Mouse (Mus musculus): ENCODE measurements at regions not wholly inside any gene's neighbourhood (a gene's known extent, or its start where the extent isn't known, plus 50 kb on each side); places are given as distances from the start of the nearest gene placed in this dataset.

GRCm38 (mm10) chr12:7192591-7192990 lies 784.9 kb upstream of the Apob start:
- no peak overlapping the region for H3K4me2 ChIP-seq
- no peaks in the 10 kb centered on the region for H3K4me1 ChIP-seq (replicated peaks)
- no peaks in the 10 kb centered on the region for H3K9me3 ChIP-seq
- ATAC-seq (ENCODE audit: low FRiP score), result no peak
- H3K27me3 ChIP-seq, result no peaks in the 10 kb centered on the region
- H3K36me3 ChIP-seq, result no peaks in the 10 kb centered on the region
- no peak overlapping the region for H3K9ac ChIP-seq
- no peak overlapping the region for H3K4me3 ChIP-seq
- H3K27ac ChIP-seq, result no peak overlapping the region
- 84% methylated on average over 3 of the region's 3 CpGs for WGBS

GRCm38 (mm10) chr12:7198098-7198497 lies 779.4 kb upstream of the Apob start:
- Histone ChIP-seq H3K27ac (no peak overlapping the region), H3K9ac (no peak overlapping the region), H3K9me3 (no peaks in the 10 kb centered on the region), H3K4me3 (no peak overlapping the region), H3K4me2 (no peak overlapping the region), H3K36me3 (no peaks in the 10 kb centered on the region), H3K27me3 (no peaks in the 10 kb centered on the region), H3K4me1 (replicated peaks) (no peaks in the 10 kb centered on the region)
- ATAC-seq (ENCODE audit: low FRiP score), result no peak

GRCm38 (mm10) chr12:7200879-7201278 lies 776.6 kb upstream of the Apob start:
- Histone ChIP-seq H3K9ac (no peak overlapping the region), H3K9me3 (no peaks in the 10 kb centered on the region), H3K4me2 (no peak overlapping the region), H3K4me3 (no peak overlapping the region), H3K4me1 (replicated peaks) (no peaks in the 10 kb centered on the region), H3K36me3 (no peaks in the 10 kb centered on the region), H3K27me3 (no peaks in the 10 kb centered on the region), H3K27ac (no peak overlapping the region)
- ATAC-seq (ENCODE audit: low FRiP score), result no peak
- 79% methylated on average over 1 of the region's 1 CpGs for WGBS

GRCm38 (mm10) chr12:7215686-7216085 lies 761.8 kb upstream of the Apob start:
- ATAC-seq (ENCODE audit: low FRiP score), result no peak
- H3K4me3 ChIP-seq, result no peak overlapping the region
- no peaks in the 10 kb centered on the region for H3K9me3 ChIP-seq
- H3K4me1 ChIP-seq (replicated peaks), result no peaks in the 10 kb centered on the region
- 74% methylated on average over 6 of the region's 6 CpGs for WGBS
- no peak overlapping the region for H3K27ac ChIP-seq
- H3K27me3 ChIP-seq, result no peaks in the 10 kb centered on the region
- no peaks in the 10 kb centered on the region for H3K36me3 ChIP-seq
- no peak overlapping the region for H3K9ac ChIP-seq
- H3K4me2 ChIP-seq, result no peak overlapping the region

GRCm38 (mm10) chr12:7217499-7217898 lies 759.9 kb upstream of the Apob start:
- no peak overlapping the region for H3K9ac ChIP-seq
- H3K4me3 ChIP-seq, result no peak overlapping the region
- no peak overlapping the region for H3K4me2 ChIP-seq
- whole genome bisulfite sequencing, result 48% methylated on average over 3 of the region's 3 CpGs
- H3K36me3 ChIP-seq, result no peaks in the 10 kb centered on the region
- H3K27ac ChIP-seq, result no peak overlapping the region
- no peak for ATAC-seq (ENCODE audit: low FRiP score)
- no peaks in the 10 kb centered on the region for H3K4me1 ChIP-seq (replicated peaks)
- H3K9me3 ChIP-seq, result no peaks in the 10 kb centered on the region
- no peaks in the 10 kb centered on the region for H3K27me3 ChIP-seq

- Histone ChIP-seq H3K4me1 (replicated peaks) (no peaks in the 10 kb centered on the region), H3K27ac (no peak overlapping the region), H3K9me3 (no peaks in the 10 kb centered on the region), H3K4me2 (no peak overlapping the region), H3K27me3 (no peaks in the 10 kb centered on the region), H3K36me3 (no peaks in the 10 kb centered on the region), H3K4me3 (no peak overlapping the region), H3K9ac (no peak overlapping the region)
- ATAC-seq (ENCODE audit: low FRiP score), result no peak
- 47% methylated on average over 2 of the region's 2 CpGs for WGBS
These were observed 749.3 kb upstream of the Apob start for GRCm38 (mm10) chr12:7228124-7228523.

GRCm38 (mm10) chr12:7228541-7229225 lies 748.8 kb upstream of the Apob start:
- H3K36me3 ChIP-seq, result no peaks in the 10 kb centered on the region
- no peak for ATAC-seq (ENCODE audit: low FRiP score)
- no peaks in the 10 kb centered on the region for H3K9me3 ChIP-seq
- H3K4me3 ChIP-seq, result no peak overlapping the region
- no peak overlapping the region; the same call in 1 of the 2 replicates for H3K27ac ChIP-seq
- H3K27me3 ChIP-seq, result no peaks in the 10 kb centered on the region
- H3K4me2 ChIP-seq, result no peak overlapping the region
- no peaks in the 10 kb centered on the region for H3K4me1 ChIP-seq (replicated peaks)
- 73% methylated on average over 9 of the region's 9 CpGs for WGBS
- no peak overlapping the region for H3K9ac ChIP-seq

GRCm38 (mm10) chr12:7250324-7250723 lies 727.1 kb upstream of the Apob start:
- H3K9me3 ChIP-seq, result no peaks in the 10 kb centered on the region
- no peaks in the 10 kb centered on the region for H3K36me3 ChIP-seq
- ATAC-seq (ENCODE audit: low FRiP score), result no peak
- no peak overlapping the region for H3K4me2 ChIP-seq
- no peak overlapping the region for H3K27ac ChIP-seq
- H3K9ac ChIP-seq, result no peak overlapping the region
- H3K4me1 ChIP-seq (replicated peaks), result no peaks in the 10 kb centered on the region
- H3K27me3 ChIP-seq, result no peaks in the 10 kb centered on the region
- H3K4me3 ChIP-seq, result no peak overlapping the region

GRCm38 (mm10) chr12:7270587-7270986 lies 706.9 kb upstream of the Apob start:
- H3K36me3 ChIP-seq, result no peaks in the 10 kb centered on the region
- H3K27me3 ChIP-seq, result no peaks in the 10 kb centered on the region
- H3K4me3 ChIP-seq, result no peak overlapping the region
- no peak overlapping the region for H3K27ac ChIP-seq
- WGBS, result 100% methylated on average over 1 of the region's 1 CpGs
- no peaks in the 10 kb centered on the region for H3K9me3 ChIP-seq
- H3K9ac ChIP-seq, result no peak overlapping the region
- ATAC-seq (ENCODE audit: low FRiP score), result no peak
- H3K4me1 ChIP-seq (replicated peaks), result no peaks in the 10 kb centered on the region
- H3K4me2 ChIP-seq, result no peak overlapping the region

- no peaks in the 10 kb centered on the region for H3K36me3 ChIP-seq
- H3K4me1 ChIP-seq (replicated peaks), result no peaks in the 10 kb centered on the region
- H3K9ac ChIP-seq, result no peak overlapping the region
- H3K27me3 ChIP-seq, result no peaks in the 10 kb centered on the region
- no peaks in the 10 kb centered on the region for H3K9me3 ChIP-seq
- ATAC-seq (ENCODE audit: low FRiP score), result no peak
- 60% methylated on average over 4 of the region's 4 CpGs for WGBS
- H3K4me3 ChIP-seq, result no peak overlapping the region
- H3K27ac ChIP-seq, result no peak overlapping the region
- no peak overlapping the region for H3K4me2 ChIP-seq
These were observed 693.0 kb upstream of the Apob start for GRCm38 (mm10) chr12:7284354-7285036.

GRCm38 (mm10) chr12:7291557-7291956 lies 685.9 kb upstream of the Apob start:
- no peak overlapping the region for H3K4me3 ChIP-seq
- no peak overlapping the region for H3K9ac ChIP-seq
- H3K27me3 ChIP-seq, result no peaks in the 10 kb centered on the region
- H3K9me3 ChIP-seq, result no peaks in the 10 kb centered on the region
- no peak overlapping the region; the same call in 1 of the 2 replicates for H3K27ac ChIP-seq
- peaks cover 10% of the 10 kb centered on the region; the same call in 1 of the 2 replicates for H3K4me1 ChIP-seq (replicated peaks)
- no peaks in the 10 kb centered on the region for H3K36me3 ChIP-seq
- peak; percentile 79 for ATAC-seq (ENCODE audit: low FRiP score)
- 52% methylated on average over 2 of the region's 2 CpGs for WGBS
- H3K4me2 ChIP-seq, result no peak overlapping the region

- H3K36me3 ChIP-seq, result no peaks in the 10 kb centered on the region
- H3K4me3 ChIP-seq, result no peak overlapping the region
- 0 out of 2 replicates have a peak, but pooled peaks cover under 1% of the 10 kb centered on the region for H3K4me1 ChIP-seq (replicated peaks)
- no peak overlapping the region for H3K9ac ChIP-seq
- ATAC-seq (ENCODE audit: low FRiP score), result no peak
- no peaks in the 10 kb centered on the region for H3K9me3 ChIP-seq
- 75% methylated on average over 2 of the region's 2 CpGs for WGBS
- H3K4me2 ChIP-seq, result no peak overlapping the region
- no peaks in the 10 kb centered on the region for H3K27me3 ChIP-seq
- no peak overlapping the region for H3K27ac ChIP-seq
These were observed 680.4 kb upstream of the Apob start for GRCm38 (mm10) chr12:7297026-7297425.

GRCm38 (mm10) chr12:7321453-7321852 lies 656.0 kb upstream of the Apob start:
- H3K4me2 ChIP-seq, result no peak overlapping the region
- no peaks in the 10 kb centered on the region for H3K36me3 ChIP-seq
- H3K4me1 ChIP-seq (replicated peaks), result no peaks in the 10 kb centered on the region
- WGBS, result 83% methylated on average over 2 of the region's 2 CpGs
- no peak overlapping the region for H3K27ac ChIP-seq
- no peak overlapping the region for H3K4me3 ChIP-seq
- no peaks in the 10 kb centered on the region for H3K9me3 ChIP-seq
- no peaks in the 10 kb centered on the region for H3K27me3 ChIP-seq
- ATAC-seq (ENCODE audit: low FRiP score), result no peak
- H3K9ac ChIP-seq, result no peak overlapping the region
